Mouse (Mus musculus): ENCODE data around the gene Cdk5r2.
A peak's percentile ranks its signal among the peaks of the same experiment; 100 is the strongest.

Cdk5r2 gene

DNA sequence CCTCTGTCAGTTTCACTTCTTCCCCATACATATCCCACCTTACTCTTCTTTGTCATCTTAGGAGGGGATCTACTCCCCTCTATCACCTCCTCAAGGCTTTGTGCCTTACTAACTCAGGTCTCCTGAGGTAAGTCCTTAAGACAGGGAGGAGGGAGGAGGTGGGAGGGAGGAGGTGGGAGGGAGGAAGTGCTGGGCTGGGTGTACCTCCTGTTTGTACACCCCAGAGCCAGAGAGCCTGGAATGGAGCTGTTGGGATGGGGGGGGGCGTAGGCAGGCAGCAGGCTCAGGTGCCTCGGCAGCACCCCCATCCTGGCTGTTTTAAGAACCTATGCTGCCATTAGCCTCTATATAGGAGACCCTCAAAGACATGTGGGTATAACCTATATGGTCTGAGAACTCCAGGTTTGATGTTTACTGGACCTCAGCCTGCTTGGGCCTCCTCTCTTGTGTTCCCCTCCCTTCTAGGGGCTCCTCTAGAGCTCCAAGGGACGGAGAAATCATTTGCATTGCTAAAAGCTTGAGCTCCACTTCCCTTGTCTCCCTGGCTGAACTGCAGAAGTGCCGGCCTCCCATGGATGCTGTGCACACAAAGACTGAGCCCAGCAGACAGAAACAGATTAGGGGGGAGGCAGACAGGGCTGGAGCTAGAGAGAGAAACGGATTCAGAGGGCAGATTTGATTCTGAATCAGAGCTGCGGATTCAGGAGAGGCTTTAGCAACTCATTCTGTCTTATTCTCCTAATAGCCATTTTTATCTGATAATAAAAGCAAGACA lies 3.5 kb upstream of the Cdk5r2 start:
- no peak for DNase-seq (ENCODE audit: low read depth)

DNA sequence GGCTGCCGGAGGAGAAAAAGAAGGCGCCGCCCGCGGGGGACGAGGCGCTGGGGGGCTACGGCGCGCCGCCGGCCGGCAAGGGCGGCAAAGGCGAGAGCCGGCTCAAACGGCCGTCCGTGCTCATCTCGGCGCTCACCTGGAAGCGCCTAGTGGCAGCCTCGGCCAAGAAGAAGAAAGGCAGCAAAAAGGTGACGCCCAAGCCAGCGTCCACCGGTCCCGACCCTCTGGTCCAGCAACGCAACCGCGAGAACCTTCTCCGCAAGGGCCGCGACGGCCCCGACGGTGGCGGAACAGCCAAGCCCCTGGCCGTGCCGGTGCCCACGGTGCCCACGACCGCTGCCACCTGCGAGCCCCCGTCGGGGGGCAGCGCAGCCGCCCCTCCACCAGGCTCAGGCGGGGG lies 422 bp downstream of the Cdk5r2 start:
- DNase-seq (ENCODE audit: low read depth), result no peak

DNA sequence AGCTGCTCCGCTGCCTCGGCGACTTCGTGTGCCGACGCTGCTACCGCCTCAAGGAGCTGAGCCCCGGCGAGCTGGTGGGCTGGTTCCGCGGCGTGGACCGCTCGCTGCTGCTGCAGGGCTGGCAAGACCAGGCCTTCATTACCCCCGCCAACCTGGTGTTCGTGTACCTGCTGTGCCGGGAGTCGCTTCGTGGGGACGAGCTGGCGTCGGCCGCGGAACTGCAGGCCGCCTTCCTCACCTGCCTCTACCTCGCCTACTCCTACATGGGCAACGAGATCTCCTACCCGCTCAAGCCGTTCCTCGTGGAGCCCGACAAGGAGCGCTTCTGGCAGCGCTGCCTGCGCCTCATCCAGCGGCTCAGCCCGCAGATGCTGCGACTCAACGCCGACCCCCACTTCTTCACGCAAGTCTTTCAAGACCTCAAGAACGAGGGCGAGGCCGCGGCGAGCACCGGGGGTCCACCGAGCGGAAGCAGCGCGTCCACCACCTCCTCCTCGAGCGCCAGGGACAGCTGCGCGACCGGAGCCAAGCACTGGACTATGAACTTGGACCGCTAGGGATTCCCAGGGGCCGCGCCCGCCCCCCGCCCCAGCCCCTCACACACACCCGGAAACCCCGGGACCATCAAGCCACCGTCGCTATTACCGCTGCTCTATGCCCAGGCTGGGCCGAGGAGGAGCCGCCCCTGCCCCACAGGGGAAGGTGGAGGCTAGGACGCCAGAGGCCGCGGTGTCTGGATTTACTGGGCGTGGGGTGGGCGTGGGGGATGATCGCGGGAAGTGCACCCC lies 1.1 kb downstream of the Cdk5r2 start:
- no peak for DNase-seq (ENCODE audit: low read depth)

DNA sequence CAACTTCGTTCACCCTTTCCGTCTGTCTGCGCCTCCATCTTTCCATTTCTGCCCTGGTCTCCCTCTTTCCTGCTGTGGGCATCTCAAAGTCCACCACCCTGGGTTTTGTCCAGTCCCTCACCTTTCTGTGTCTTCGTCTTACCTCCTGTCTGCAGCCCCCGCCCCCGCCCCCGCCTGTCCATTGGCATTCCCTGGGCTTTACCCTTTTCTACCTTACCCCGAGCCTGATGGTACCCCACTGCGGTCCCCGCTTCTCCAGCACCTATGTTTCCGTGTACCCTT lies 1.6 kb downstream of the Cdk5r2 start:
- DNase-seq (ENCODE audit: low read depth), result no peak

DNA sequence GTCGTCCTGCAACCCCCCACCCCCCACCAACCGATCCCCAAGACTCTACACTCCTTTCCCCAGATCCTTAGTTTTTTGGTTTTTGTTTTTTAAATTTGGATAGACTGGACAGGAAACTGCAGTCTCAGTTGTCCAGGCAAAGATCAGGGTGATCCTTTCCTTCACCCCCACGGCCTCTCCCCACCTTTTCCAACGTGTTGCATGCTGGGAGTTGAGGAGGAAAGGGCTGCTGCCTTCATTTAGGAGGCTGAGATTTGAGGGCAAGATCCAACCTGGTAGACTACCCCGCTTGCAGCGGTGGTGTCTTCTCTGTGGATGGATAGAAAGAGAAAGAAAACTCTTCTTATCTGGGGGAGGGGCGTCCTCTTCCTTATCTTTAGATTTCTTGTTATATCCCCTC lies 2.1 kb downstream of the Cdk5r2 start:
- no peak for DNase-seq (ENCODE audit: low read depth)

DNA sequence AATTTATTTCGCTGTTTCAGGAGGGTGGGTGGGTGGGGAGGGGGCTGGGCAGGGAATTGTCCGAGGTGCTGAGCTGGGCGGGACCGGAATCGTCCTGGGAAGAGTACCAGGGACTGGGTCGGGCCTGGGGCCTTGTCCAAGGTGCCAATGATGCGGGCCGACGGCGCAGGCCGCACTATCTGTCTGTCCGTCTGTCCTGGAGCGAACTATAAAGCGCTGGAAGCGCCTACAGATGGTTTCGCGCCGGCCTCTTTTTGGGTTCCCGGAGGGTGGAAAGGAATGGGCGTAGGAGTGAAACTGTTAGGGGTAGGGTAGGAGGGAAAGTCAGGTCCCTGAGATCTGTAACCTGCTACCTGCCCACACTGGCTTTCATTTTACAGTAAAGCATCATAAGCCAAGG lies 2.5 kb downstream of the Cdk5r2 start:
- no peak for DNase-seq (ENCODE audit: low read depth)

DNA sequence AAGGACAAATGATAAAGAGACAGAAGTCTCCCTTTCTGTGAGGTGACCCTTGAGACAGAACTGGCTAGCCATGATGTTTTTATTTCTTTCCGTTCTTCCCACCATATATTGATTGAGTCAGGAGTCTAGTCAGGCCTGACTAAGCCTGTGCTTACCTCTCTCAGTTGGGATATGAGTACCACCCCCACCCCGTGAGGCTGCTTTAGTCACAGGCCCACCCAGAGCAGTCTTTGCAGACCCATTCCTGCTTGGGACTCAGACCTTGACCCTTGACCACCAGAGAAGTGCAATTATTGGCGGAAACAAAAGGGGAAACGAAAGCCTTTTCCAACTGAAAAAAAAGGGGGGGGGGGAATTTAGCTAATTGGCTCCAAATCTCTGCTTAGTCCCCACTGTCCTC lies 2.9 kb downstream of the Cdk5r2 start:
- DNase-seq (ENCODE audit: low read depth), result no peak

DNA sequence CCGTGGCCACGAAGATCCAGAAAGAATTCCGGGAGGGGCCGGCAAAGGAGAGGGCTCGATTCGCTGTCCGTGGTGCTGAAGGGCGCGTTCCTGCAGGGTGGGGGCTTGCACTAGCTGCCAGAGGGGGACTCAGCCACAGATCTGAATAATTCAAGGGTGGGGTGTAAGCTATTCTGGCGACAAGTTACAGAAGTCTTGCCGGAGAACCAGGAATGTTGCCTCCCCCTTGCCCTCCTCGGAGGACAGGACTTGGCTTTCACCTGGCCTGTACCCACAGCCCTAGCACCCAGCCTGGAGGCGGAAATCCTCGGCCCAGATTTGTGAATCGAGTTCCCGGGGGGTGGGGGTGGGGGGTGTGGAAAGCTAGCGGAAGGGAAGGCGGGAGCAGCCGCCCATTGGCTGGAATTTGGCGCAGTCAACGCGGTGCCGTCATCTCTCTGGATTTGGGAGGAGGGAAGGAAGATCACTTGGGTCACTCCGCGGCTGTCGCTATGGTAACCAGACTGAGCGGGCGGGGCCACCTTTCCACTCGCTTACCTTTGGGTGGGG lies 3.5 kb downstream of the Cdk5r2 start:
- peak; percentile 20 for DNase-seq (ENCODE audit: low read depth)

DNA sequence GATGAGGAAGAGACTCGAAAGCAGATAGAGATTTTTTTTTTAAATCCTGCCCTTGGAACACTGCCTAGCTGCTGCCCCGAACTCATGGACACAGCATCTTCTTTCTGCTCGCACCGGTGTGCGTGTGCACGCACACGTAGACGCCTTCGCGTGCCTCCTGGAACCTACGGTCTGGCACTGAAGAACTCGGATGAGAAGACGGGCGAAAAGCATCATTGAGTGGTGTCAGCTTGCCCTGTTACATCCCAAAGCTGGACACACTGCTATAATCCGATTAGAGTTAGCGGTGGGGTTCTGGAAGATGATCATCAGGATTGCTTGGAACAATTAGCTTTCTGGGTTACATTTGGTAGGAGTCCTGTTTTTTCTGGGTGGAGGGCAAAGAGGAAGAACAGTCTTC lies 4.1 kb downstream of the Cdk5r2 start:
- DNase-seq (ENCODE audit: low read depth), result no peak

DNA sequence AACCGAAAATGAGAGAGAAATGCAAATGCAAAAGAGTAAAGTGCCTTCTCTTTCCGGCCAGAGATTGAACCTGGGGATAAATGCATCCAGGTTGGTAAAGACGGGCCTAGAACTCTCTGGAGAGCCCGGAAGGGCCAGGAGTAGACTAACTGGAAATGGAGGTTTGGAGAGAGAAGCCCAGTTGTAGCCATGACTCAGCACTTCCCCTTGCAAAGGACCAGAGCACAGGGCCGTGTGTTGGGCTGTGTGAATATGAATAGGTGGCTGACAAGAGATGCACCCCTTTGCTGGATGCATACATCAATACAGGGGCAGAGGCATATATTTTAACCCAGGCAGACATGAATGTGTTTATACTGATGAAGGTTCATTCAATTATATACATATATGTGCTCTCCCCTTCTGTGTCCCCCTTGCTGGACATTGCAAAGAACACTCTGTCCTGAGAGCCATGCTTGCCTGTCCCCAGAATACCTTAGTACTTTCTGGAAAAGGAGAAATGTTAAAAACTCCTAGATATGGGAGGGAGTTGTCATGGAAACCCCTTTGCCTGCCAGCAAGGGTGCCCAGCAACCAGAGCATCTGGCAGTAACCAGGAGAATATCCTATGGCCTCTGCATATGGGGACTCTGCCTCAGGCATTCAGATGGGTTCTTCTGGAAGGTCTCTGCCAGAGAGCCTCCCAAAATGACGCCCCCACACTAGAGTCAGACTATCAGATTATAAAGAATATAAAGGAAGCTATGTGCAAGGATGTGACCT lies 4.7 kb downstream of the Cdk5r2 start:
- no peak for DNase-seq (ENCODE audit: low read depth)

DNA sequence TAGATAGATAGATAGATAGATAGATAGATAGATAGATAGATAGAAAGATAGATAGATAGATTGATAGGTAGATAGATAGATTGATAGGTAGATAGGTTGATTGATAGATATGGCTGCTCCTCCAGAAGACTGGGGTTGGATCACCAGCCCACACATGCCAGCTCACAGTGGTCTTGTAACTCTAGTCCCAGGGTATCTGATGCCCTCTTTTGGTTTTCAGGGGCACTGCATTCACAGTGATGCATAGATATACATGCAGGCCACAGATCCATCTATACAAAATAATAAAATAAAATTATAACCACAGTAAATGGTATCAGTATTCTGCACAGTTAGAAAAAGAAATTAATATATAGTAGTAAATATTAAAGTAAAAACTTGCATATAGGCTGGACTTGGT lies 7.0 kb downstream of the Cdk5r2 start:
- DNase-seq (ENCODE audit: low read depth), result no peak

DNA sequence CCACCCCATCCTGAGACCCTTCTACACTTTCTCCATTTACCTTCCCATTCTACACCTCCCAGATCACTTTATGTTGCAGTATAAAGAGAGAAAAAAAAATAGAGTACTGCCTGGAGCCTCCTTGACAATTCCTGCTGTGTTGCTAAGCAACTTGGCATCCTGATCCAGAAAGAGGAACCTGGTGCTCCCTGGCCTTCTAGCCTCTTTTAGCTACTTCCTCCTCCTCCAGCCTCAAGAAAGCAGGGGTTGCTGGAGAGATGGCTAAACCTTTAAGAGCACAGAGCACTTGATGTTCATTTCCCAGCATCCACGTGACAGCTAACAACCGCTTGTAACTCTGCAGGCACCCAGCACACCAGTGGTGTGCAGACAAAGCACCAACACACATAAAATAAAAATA lies 17.5 kb downstream of the Cdk5r2 start:
- no peak for DNase-seq (ENCODE audit: low read depth)

DNA sequence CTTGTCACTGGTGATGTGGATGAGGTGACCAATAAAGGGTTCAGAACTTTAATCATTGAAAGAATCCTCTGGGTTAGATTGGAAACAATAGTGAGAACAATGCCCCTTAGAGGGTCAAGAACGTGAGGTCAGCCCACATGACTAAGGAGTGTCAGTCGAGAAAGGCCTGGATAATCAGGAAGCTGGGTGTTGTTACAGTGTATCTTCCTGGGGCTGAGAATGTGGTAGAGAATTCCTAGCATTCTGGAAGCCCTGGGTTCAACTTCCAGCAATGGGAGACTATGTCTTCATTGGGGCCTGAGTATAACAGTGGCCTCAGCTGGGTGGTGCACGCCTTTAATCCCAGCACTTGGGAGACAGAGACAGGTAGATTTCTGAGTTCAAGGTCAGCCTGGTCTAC lies 22.5 kb downstream of the Cdk5r2 start:
- no peak for DNase-seq (ENCODE audit: low read depth)

DNA sequence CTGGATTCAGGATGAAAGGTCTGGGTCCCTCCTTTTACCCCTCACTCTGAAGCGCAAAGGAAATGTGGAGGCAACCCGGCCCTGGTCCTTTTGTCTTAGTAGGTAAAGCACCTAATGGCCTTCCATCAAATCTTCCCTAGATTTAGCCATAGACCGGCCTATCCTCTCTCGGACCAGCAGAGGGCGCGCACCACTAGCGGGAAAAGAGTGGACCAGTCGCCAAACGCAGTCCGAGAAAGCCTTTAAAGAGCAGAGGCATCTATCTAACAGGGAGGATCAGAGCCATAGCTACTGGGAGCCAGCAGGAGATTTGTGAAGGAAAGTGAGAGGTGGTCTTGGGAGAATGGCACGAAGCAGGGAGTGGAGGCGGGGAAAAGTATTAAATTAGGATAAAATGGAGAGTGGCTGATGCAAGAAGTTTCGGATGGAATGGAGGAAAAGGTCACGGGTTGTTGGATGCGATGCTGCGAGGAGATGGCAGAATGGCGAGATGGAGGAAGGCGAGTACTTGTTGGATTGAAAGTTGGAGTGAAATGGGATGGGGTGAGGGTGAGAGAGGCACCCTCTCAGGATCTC lies 26.1 kb downstream of the Cdk5r2 start:
- DNase-seq (ENCODE audit: low read depth), result peak; percentile 27

DNA sequence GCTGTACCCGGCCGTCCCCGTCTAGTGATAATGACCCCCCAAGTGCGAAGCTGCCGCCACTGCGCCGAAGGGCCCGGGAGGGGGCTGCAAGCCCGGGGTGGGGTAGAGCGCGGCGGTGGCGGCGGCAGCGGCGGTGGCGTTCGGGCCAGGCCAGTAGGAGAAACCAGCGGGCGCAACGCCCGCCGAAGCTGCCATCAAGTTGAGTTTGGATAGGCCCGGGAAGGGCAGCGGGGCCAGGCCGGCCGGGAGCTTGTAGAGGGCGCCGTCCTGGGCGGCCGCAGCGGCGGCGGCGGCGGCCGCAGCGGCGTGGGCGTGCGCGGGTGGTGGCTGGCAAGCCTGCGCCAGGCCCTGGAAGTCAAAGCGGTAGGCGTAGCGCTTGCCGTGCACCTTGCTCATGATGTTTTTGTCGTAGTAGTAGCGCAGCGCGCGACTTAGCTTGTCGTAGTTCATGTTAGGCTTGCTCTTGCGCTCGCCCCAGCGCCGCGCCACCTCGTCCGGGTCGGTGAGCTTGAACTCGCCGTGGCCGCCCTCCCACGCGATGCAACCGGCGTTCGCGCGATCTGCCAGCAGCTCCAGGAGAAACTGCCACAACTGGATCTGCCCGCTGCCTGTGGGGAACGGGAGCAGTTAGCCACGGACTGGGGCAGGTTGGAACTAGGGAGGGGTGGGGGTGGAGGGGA lies 27.5 kb downstream of the Cdk5r2 start:
- DNase-seq (ENCODE audit: low read depth), result no peak

DNA sequence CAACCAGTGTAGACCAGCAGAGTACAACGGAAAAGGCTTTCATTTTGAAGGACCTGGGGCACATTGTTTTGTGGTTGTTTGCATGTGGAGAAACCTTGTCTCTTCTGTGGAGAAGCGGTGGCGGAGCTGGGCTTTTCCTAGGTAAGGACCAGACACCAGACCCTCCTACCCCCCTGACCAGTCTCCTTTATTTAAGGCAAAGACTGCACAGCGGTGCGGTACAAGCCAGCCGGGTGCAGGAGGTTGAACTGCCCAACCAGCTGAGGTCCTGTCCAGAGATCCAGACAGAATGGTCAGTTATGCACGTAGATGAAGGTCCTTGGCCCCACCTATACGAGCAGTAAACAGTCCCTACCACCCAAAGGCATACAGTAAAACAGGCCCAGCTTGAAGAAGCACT lies 28.1 kb downstream of the Cdk5r2 start:
- no peak for DNase-seq (ENCODE audit: low read depth)

DNA sequence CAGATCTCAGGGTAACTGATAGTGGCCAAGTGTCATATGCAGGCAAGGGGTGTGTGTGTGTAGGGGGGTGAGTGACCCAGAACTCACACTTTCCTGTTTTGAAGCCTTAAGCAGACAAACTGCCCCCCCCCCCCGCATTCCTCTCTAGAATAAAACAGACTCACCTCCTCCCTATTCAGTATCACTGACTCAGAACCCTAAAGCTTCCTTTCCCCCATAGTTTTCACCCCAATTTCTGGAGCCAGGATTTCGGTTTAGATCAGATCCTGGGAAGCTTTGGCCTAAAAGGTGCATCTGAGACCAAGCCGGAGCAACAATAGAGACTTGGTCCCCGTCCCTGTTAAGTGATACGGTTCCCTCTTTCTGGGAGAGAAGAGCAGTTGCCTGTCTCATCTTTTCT lies 28.7 kb downstream of the Cdk5r2 start:
- DNase-seq (ENCODE audit: low read depth), result no peak

DNA sequence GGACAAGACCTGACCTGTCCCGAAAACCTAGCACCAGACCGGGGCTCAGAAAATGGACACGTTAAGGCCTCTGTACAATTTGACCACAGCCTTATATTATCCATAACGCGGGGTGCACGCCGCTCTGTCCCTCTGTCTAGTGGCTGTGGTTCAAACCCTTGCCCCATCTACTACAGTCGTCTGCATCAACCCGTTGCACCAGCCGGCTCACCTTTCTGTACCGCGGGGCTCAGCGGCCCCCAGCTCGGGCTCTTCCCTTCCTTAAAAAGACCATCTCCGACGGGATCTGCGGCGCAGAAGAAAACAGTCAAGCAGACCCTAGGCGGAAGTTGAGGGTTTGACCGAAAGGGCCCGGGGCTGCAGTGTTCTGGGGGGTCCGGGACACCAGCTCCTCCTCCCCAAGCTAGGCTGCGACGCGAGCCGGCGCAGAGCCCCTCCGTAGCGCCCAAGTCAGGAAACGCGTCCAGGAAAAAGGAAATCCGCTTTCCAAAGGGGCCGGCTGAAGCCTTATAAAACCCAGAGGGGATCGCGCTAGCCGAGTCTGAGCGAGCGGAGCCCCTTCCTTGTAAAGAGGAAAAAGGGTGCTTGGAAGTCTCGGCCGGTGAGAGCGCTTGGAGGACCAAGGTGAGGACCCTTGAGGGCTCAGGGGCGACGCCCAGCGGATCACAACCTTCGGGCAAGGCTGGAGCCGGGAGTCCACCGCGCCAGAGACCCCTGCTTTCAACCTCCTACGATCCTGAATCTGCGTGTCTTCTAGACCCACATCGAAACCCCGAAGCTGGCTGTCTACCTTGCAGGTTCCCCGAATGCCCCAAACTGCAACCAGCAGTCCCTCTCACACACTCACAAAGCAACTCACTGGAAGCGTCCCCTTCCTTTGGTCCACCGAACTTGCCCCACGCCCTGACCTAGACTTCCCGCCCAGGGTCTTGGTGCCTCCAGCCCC lies 29.7 kb downstream of the Cdk5r2 start:
- DNase-seq (ENCODE audit: low read depth), result no peak

DNA sequence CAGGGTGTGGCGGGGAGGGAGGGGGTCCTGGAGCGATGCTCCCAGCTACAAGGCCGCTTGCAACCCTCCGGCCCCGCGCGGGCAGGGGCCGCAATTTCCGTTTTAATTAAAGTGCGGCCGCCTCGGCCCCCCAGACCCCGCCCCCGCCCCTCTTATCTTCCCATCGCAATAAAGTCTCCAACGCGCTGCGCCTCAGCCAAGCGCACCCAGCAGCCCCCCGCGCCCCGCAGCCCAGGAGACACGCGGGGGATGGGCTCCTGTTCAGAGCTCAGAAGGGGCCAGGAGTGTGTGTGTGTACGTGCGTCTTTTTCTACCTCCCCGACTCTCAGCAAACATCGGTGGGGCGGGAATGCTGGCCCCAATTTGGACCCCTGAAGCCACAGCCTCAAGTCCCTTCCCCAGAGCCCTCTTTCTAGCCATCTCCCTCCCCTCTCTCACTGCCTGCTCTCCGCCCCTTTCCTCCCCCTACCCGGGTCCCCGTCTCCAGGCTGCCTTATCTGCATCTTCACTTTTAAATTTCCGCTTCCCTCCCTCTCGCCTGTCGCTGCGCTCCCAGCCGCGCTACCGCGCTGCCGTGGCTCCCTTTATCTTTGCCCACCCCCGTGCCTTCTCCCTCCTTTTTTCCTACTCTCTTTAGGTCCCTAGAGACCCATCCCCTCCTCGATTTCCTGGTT lies 30.8 kb downstream of the Cdk5r2 start, which contains the start of gene Fev:
TSS of gene Fev (minus strand) at position 51 of the 674 bp plus-strand sequence.
- no peak for DNase-seq (ENCODE audit: low read depth)

DNA sequence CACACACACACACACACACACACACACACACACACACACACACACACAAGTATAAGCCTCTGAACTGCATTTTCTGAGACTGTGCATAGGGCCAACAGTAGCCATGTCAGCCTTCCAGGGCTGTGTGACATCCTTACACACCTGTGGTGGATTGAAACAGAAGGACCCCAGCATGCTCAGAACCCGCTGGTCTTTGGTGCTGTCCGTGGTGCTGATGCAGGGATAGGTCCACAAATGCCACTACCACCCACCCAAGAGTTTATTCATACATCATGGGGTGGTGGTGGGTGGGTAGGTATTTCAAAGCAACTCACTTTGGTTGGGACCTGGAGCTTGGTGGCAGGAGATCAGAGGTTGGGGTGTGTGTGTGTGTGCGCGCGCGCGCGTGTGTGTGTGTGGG lies 36.8 kb downstream of the Cdk5r2 start:
- DNase-seq (ENCODE audit: low read depth), result peak; percentile 36

All from c-Kit-positive CD71-positive TER-119-negative erythroid progenitor cells, embryonic 14.5 days (primary cell).